Mouse (Mus musculus) C2C12 (cell line): ENCODE measurements around the gene Apoa4. TPM values are rescaled to one million over a fixed set of nuclear protein-coding genes. Genes with fewer than 3 reads are reported as not detected.

Source experiments
- H3K27me3 ChIP-seq: one replicate; pipeline ENCODE4 v1.6.1; 2011; ENCODE audit not compliant: control insufficient read depth, insufficient read depth, insufficient read length
- H3K36me3 ChIP-seq: one replicate; pipeline ENCODE4 v1.6.1; 2011; ENCODE audit not compliant: control insufficient read depth, insufficient read depth
- H3K4me3 ChIP-seq: one replicate; pipeline ENCODE4 v1.5.1; 2011; ENCODE audit warnings: mild to moderate bottlenecking, control low read depth; ENCODE audit not compliant: poor library complexity, insufficient read depth, severe bottlenecking
- H3K79me2 ChIP-seq: one replicate; pipeline ENCODE4 v1.6.1; 2011; ENCODE audit not compliant: control insufficient read depth, insufficient read depth
- H3K79me3 ChIP-seq: one replicate; pipeline ENCODE4 v1.6.1; 2011; ENCODE audit warnings: low read depth, control low read depth
- H3ac ChIP-seq: one replicate; pipeline ENCODE3; 2011; ENCODE audit warnings: low read depth; ENCODE audit not compliant: control insufficient read depth, insufficient read length
- CEBPB ChIP-seq: IDR thresholded peaks from one replicate; pipeline ENCODE4 v1.6.1; 2011; ENCODE audit warnings: low read depth, mild to moderate bottlenecking, control low read depth, moderate library complexity
- CTCF ChIP-seq: IDR thresholded peaks from one replicate; pipeline ENCODE4 v1.5.1; 2011; ENCODE audit not compliant: control insufficient read depth, insufficient read depth, insufficient read length
- FOSL1 ChIP-seq: IDR thresholded peaks from one replicate; pipeline ENCODE4 v1.8.0; 2011; ENCODE audit warnings: mild to moderate bottlenecking, low read length; ENCODE audit not compliant: poor library complexity, insufficient read depth, severe bottlenecking
- MAX ChIP-seq: IDR thresholded peaks from one replicate; pipeline ENCODE4 v1.6.1; 2011; ENCODE audit warnings: mild to moderate bottlenecking, control low read depth
- MYOD1 ChIP-seq: IDR thresholded peaks from one replicate; pipeline ENCODE4 v1.6.1; 2011; ENCODE audit warnings: low read depth; ENCODE audit not compliant: control insufficient read depth, insufficient read length
- MYOG ChIP-seq: IDR thresholded peaks from one replicate; pipeline ENCODE4 v1.6.1; 2011; ENCODE audit not compliant: control insufficient read depth, insufficient read length; ENCODE audit errors: extremely low read depth
- USF1 ChIP-seq: IDR thresholded peaks from one replicate; pipeline ENCODE4 v1.6.1; 2011; ENCODE audit warnings: low read depth, mild to moderate bottlenecking, control low read depth, moderate library complexity
- polyA plus RNA-seq: library from polyadenylated mRNA; unstranded; fragments of >200 nt; fragmentation: generic; extraction: Trizol; gene quantifications from one replicate; pipeline ENCODE4 v1.2.1, GENCODE M21; 2012; ENCODE audit warnings: missing spikeins

Gene Apoa4
- polyA plus RNA-seq, 1 experiment = not detected

DNA sequence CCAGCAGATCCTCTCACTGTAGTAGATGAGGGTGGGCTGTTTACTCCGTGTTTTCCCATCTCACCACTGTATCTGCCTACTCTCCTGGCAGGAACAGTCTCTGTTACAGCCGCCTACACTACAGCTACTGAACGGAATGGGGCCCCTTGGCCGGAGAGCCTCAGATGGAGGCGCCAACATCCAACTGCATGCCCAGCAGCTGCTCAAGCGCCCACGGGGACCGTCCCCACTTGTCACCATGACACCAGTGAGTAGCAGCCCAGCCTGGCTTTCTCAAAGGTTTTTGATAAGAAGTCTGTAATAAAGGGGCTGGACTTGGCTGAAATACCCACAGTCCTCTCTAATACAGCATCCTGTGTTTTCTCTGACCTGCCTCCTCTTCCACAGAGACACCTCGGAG lies 42.0 kb upstream of the Apoa4 start:
- H3K79me3 ChIP-seq = no peaks in the 10 kb centered on the region
- no peak overlapping the region for H3K4me3 ChIP-seq
- H3ac ChIP-seq = no peak overlapping the region
- TF ChIP-seq MYOG = no peak
- no peak for TF ChIP-seq MYOD1
- no peak for TF ChIP-seq FOSL1
- no peak for TF ChIP-seq USF1
- TF ChIP-seq CEBPB = no peak
- no peak for TF ChIP-seq MAX
- TF ChIP-seq CTCF = no peak
- H3K36me3 ChIP-seq = peaks cover 60% of the 10 kb centered on the region
- no peaks in the 10 kb centered on the region for H3K79me2 ChIP-seq
- H3K27me3 ChIP-seq = no peaks in the 10 kb centered on the region

DNA sequence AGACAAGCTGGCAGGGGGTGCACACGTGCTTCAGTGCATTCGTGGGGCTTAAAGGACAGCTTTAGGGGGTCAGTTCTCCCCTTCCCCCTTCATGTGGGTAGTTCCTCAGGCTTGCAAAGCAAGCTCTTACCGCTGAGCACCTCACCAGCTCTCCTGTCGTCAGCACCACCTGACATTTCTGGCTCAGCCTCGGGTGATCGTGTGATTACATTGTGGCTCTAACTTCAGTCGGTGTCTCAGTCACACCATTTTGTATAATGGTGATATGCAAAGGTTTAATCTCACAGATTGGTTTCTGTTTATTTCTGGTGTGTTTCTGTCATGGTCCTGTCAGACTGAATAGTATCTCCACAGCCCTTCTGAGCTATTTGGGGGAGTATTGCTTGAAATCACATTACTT lies 41.6 kb upstream of the Apoa4 start:
- no peaks in the 10 kb centered on the region for H3K79me2 ChIP-seq
- TF ChIP-seq USF1 (no peak), MAX (no peak), MYOD1 (no peak), CTCF (no peak), FOSL1 (no peak), CEBPB (no peak), MYOG (no peak)
- no peak overlapping the region for H3K4me3 ChIP-seq
- H3K27me3 ChIP-seq = no peaks in the 10 kb centered on the region
- no peaks in the 10 kb centered on the region for H3K79me3 ChIP-seq
- H3K36me3 ChIP-seq = peaks cover 60% of the 10 kb centered on the region
- no peak overlapping the region for H3ac ChIP-seq

DNA sequence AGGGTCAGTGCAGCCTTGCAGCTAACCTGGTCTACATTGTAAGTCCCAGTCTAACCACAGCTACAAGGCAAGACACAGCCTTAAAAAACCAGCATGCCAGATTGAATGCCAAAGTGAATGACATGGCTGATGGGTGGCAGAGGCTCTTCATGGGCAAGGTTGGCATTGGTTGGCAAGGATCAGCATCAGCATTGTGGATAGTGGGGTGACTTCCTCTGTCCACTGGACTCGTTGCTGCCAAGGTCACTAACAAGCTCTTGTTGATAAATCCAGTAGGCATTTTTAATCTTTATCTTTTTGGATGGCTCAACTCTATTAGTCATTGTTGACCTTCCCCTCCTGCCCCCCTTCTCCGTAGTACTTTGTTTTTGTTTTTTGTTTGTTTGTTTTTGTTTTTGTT lies 40.9 kb upstream of the Apoa4 start:
- TF ChIP-seq CEBPB (no peak), MAX (no peak), MYOD1 (no peak), MYOG (no peak), USF1 (no peak), FOSL1 (no peak), CTCF (no peak)
- H3ac ChIP-seq = no peak overlapping the region
- H3K79me3 ChIP-seq = no peaks in the 10 kb centered on the region
- no peaks in the 10 kb centered on the region for H3K79me2 ChIP-seq
- no peak overlapping the region for H3K4me3 ChIP-seq
- H3K36me3 ChIP-seq = peaks cover 56% of the 10 kb centered on the region
- H3K27me3 ChIP-seq = no peaks in the 10 kb centered on the region

DNA sequence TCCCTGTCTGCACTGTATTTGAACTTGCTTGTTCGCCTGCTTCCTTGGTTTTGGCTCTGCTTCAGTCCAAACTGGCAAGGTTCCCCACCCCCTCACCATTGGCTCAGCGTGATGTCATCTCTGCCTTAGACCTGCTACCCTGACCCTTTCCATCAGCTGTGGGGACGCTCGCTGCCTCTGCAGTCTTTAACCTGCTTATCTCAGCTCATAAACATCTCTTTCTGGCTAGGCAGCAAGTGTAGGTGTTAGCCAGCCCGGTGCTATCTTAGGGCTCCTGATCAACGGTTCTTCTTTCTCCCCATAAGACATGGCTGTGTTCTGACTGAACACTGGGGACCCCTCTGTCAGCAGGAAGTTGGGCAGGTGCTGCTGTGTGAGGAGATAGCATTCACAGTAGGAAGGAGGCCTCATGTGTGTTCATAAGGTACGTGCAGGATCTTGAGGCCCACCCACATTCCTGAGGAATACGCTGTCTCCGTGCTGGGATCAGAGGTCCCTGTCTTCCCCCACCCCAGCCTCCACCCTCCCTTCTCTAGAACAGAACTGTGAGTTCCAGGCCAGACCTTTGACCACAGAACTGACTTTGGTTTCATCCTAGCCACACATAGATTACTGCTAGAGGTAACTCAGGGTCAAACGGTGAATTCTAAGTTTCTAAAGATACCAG lies 33.5 kb upstream of the Apoa4 start:
- Histone ChIP-seq H3K27me3 (no peaks in the 10 kb centered on the region), H3K36me3 (peaks cover 29% of the 10 kb centered on the region), H3K79me3 (no peaks in the 10 kb centered on the region), H3ac (no peak overlapping the region), H3K79me2 (no peaks in the 10 kb centered on the region), H3K4me3 (no peak overlapping the region)
- TF ChIP-seq CEBPB (no peak), FOSL1 (no peak), USF1 (no peak), MAX (no peak), MYOG (no peak)

DNA sequence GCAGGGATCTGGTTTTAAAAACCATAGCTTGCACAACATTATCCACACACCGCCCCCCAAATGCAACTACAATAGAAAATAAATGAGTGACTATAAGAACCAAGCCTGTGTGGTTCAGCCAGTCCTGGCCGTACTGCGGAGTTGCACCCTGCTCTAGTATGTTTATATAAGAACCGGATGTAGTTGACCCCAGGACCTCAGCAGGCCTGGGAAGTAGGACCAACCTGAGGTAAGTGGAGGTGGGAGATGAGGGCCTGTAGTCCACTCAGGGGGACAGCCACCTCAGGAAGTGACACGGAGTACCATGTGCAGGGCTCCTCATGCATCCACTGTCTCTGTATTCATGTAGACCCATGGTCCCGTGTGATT lies 33.0 kb upstream of the Apoa4 start:
- H3K79me2 ChIP-seq = no peaks in the 10 kb centered on the region
- H3K36me3 ChIP-seq = peaks cover 24% of the 10 kb centered on the region
- no peaks in the 10 kb centered on the region for H3K79me3 ChIP-seq
- H3K4me3 ChIP-seq = no peak overlapping the region
- TF ChIP-seq MYOD1 (no peak), MAX (no peak), CEBPB (no peak), MYOG (no peak), FOSL1 (no peak), CTCF (no peak), USF1 (no peak)
- H3K27me3 ChIP-seq = no peaks in the 10 kb centered on the region
- H3ac ChIP-seq = no peak overlapping the region

DNA sequence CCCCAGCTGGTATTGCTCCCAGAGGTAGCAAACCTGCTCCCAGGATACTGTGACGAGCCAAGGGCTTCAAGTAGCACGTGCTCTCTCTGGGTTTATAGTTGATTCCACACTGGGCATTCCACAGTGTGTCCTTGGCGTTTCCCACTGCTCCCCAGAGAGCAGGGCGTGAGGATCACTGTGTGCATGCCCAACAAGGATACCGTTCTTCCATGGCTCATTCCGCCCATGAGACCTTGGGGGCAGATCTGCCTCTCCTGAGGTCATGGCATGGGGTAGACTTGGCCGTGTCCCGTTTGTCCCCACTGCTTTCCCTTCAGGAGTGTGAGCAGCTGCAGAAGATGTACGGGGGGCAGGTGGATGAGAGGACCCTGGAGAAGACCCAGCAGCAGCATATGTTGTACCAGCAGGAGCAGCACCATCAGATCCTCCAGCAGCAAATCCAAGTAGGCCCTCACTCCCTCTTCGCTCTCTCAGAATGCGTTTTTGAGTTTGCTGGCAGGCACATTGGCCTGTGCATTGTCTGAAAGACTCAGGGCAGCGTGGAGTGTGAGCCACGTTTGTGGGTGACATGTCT lies 32.0 kb upstream of the Apoa4 start:
- H3K27me3 ChIP-seq = no peaks in the 10 kb centered on the region
- H3K79me2 ChIP-seq = no peaks in the 10 kb centered on the region
- peaks cover 19% of the 10 kb centered on the region for H3K36me3 ChIP-seq
- TF ChIP-seq CEBPB (no peak), MYOD1 (no peak), CTCF (no peak), USF1 (no peak), MAX (no peak), MYOG (no peak), FOSL1 (no peak)
- H3K4me3 ChIP-seq = no peak overlapping the region
- H3ac ChIP-seq = no peak overlapping the region
- H3K79me3 ChIP-seq = no peaks in the 10 kb centered on the region
